In the genomic region with DNA sequence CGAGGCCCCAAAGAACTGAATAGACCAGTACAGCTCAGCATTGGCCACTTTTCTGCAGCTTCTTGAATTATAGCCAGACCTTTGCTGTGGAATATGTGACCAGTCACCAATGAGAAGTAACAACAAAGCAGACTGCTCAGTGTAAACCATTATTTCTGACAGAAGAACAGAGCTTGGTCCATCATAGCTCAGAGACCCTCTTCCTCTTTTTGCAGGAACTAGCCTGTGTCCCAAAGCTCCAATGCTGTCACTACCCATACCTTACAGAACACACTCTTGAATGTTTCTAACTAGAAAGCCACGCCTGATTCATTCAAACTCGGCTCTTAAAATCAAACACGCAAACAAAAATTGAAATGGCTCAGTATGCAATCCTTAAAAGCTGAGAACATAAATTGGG, we compare ENCODE assay signal across 18 mouse cellular contexts.
"Had no signal": no experiment of that assay in that cellular context is flagged by ENCODE, and none has a peak within 500 bp of the region (broad histone marks: within the 10 kb centered on the region; RNA-seq: fewer than 3 reads in every experiment).

No protein-coding gene starts in this region.

- DNase-seq: lung, adult 18-20 months; lung, embryonic 14.5 days; lung, postnatal 10 days; lung, postnatal 4 days; retina, postnatal 1 day; right cerebral cortex, adult 18-20 months; right cerebral cortex, postnatal 25 days; right cerebral cortex, postnatal 4 days; thymus, adult 18-20 months; thymus, postnatal 14 days; thymus, postnatal 36 days had no signal

- H3K27me3 ChIP-seq: midbrain, embryonic 13.5 days; midbrain, embryonic 15.5 days; neural tube, embryonic 13.5 days; neural tube, embryonic 15.5 days had no signal

- H3K4me3 ChIP-seq: midbrain, embryonic 10.5 days; midbrain, embryonic 13.5 days; midbrain, embryonic 15.5 days; myocyte; neural tube, embryonic 13.5 days; neural tube, embryonic 15.5 days had no signal

- H3K27ac ChIP-seq: liver, embryonic 14.5 days; midbrain, embryonic 10.5 days; midbrain, embryonic 13.5 days; midbrain, embryonic 15.5 days; neural tube, embryonic 13.5 days; neural tube, embryonic 15.5 days had no signal

- ATAC-seq: midbrain, embryonic 13.5 days; midbrain, embryonic 15.5 days had no signal

- H3K4me1 ChIP-seq: midbrain, embryonic 10.5 days; midbrain, embryonic 13.5 days; midbrain, embryonic 15.5 days; neural tube, embryonic 13.5 days; neural tube, embryonic 15.5 days had no signal

- H3K9me3 ChIP-seq: midbrain, embryonic 10.5 days; midbrain, embryonic 13.5 days; midbrain, embryonic 15.5 days; neural tube, embryonic 13.5 days; neural tube, embryonic 15.5 days had no signal

- H3K36me3 ChIP-seq: midbrain, embryonic 10.5 days; midbrain, embryonic 13.5 days; midbrain, embryonic 15.5 days; neural tube, embryonic 13.5 days; neural tube, embryonic 15.5 days had no signal
